Mouse (Mus musculus) forebrain, embryonic 15.5 days (tissue): ENCODE results near the gene Cldnd1. TPM values are rescaled to one million over a fixed set of nuclear protein-coding genes. Genes with fewer than 3 reads are reported as not detected.

Source experiments
- ATAC-seq: fragments of 200-750 bp; cut with Nextera tagmentation; replicated peaks from 2 replicates; pipeline ENCODE4 v1.8.0; 2017; ENCODE audit warnings: mild to moderate bottlenecking, moderate TSS enrichment, moderate library complexity
- H3K27ac ChIP-seq: fragments of 300-500 bp; sonication (generic); replicated peaks from 2 replicates; pipeline ENCODE4 v1.5.1; 2015; ENCODE audit warnings: mild to moderate bottlenecking, inconsistent platforms
- H3K27me3 ChIP-seq: fragments of 300-500 bp; sonication (generic); 2 replicates; pipeline ENCODE4 v1.6.1; 2015; ENCODE audit warnings: inconsistent platforms
- H3K36me3 ChIP-seq: fragments of 300-500 bp; sonication (generic); 2 replicates; pipeline ENCODE4 v1.6.1; 2015; ENCODE audit warnings: mild to moderate bottlenecking, inconsistent platforms
- H3K4me1 ChIP-seq: fragments of 300-500 bp; sonication (generic); 2 replicates; pipeline ENCODE4 v1.6.1; 2015; ENCODE audit warnings: inconsistent platforms
- H3K4me2 ChIP-seq: fragments of 300-500 bp; sonication (generic); replicated peaks from 2 replicates; pipeline ENCODE4 v1.6.1; 2015; ENCODE audit warnings: mild to moderate bottlenecking, inconsistent platforms
- H3K4me3 ChIP-seq: fragments of 300-500 bp; sonication (generic); 2 replicates; pipeline ENCODE4 v1.5.1; 2015; ENCODE audit warnings: mild to moderate bottlenecking, inconsistent platforms
- H3K9ac ChIP-seq: fragments of 300-500 bp; sonication (generic); replicated peaks from 2 replicates; pipeline ENCODE4 v1.6.1; 2015; ENCODE audit warnings: mild to moderate bottlenecking, inconsistent platforms
- H3K9me3 ChIP-seq: fragments of 300-500 bp; sonication (generic); 2 replicates; pipeline ENCODE4 v1.6.1; 2016; ENCODE audit warnings: inconsistent platforms
- WGBS: fragments of 180-500 bp; shearing (Covaris S2); methylation state at CpG from one replicate; pipeline ENCODE4 v1.1.7; 2015; ENCODE audit warnings: mixed read lengths; 5-methylcytosine and 5-hydroxymethylcytosine counted together
- polyA plus RNA-seq: library from polyadenylated mRNA; unstranded; fragments of >200 nt; fragmentation: Nextera tagmentation; extraction: Ambion mirVana; gene quantifications from 2 replicates; pipeline ENCODE4 v1.2.1, GENCODE M21; 2015

The Cldnd1 gene
- polyA plus RNA-seq, 1 experiment from 2014 or later, result 112 TPM

DNA sequence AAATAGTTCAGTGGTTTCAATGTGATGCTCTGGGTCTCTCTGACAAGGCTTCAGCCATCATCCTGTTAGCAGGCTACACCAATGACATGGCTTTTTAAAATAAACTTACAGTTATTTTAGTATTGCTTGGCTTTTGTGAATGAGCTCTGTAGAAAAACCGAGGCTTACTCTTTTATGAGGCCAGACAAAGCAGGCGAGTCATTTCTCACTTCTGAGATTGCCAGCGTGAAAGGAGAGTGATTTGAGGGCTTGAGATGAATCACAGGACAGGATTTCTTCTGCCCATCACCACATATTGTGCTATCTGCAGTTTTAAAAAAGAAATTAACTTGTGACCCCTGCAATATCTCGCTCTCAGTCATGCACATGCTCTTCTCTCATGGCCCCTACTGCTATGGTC, 12.7 kb upstream of the Cldnd1 start:
- Histone ChIP-seq H3K4me3 (no peak overlapping the region), H3K9ac (no peak overlapping the region), H3K4me2 (no peak overlapping the region), H3K9me3 (no peaks in the 10 kb centered on the region), H3K27me3 (no peaks in the 10 kb centered on the region), H3K36me3 (no peaks in the 10 kb centered on the region), H3K27ac (no peak overlapping the region), H3K4me1 (no peaks in the 10 kb centered on the region)
- no peak for ATAC-seq
- WGBS, result 70% methylated on average over 4 of the region's 4 CpGs

DNA sequence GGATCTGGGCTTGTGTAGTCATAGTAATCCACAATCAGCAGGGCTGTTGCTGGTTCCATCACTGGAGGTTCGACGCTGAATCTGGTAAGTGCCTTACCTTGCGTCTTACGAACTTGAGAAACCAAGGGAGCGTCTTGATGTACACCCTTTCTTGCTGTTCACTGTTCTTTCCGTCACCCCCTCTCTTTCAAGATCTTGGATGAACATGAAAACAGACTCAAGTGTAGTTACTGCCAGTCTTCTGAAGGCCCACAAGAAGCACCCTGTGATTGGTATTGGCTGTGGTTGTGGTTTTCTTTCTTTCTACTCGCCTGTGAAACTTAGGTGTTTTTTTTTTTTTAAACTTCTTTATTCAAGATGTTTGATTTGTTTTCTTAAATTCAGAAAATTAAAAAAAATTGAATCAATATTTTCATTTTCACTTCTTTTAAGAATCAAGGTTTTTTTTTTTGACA, 9.0 kb upstream of the Cldnd1 start, which contains the start of gene Gpr15:
Gene Gpr15 (minus strand): TSS at position 405 of the 455 bp plus-strand sequence.
- Histone ChIP-seq H3K27me3 (no peaks in the 10 kb centered on the region), H3K9ac (no peak within 1 kb of the TSS), H3K4me2 (no peak within 1 kb of the TSS), H3K27ac (no peak within 1 kb of the TSS), H3K36me3 (no peaks in the 10 kb centered on the region), H3K9me3 (no peaks in the 10 kb centered on the region), H3K4me3 (no peak within 1 kb of the TSS), H3K4me1 (no peaks in the 10 kb centered on the region)
- no peak for ATAC-seq
- 94% methylated on average over 7 of the region's 7 CpGs for WGBS

DNA sequence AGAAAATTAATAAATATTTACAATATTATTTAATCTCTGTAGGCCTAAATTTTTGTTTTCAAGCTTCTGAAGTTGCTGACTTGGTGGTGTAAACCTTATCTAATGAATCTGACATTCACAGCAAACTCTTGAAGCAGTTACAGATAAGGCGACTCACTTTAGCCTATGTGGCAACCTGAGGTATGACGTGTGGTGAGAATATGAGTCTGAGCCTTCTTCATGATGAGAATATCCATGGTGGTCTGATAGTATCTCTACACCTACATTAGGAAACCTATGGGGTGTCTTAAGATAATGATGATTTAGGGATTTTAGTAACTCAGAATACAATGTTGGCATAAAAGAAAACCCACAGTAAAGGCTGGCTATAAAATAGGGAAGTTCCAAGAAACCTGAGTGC, 5.4 kb upstream of the Cldnd1 start:
- no peak overlapping the region for H3K4me2 ChIP-seq

DNA sequence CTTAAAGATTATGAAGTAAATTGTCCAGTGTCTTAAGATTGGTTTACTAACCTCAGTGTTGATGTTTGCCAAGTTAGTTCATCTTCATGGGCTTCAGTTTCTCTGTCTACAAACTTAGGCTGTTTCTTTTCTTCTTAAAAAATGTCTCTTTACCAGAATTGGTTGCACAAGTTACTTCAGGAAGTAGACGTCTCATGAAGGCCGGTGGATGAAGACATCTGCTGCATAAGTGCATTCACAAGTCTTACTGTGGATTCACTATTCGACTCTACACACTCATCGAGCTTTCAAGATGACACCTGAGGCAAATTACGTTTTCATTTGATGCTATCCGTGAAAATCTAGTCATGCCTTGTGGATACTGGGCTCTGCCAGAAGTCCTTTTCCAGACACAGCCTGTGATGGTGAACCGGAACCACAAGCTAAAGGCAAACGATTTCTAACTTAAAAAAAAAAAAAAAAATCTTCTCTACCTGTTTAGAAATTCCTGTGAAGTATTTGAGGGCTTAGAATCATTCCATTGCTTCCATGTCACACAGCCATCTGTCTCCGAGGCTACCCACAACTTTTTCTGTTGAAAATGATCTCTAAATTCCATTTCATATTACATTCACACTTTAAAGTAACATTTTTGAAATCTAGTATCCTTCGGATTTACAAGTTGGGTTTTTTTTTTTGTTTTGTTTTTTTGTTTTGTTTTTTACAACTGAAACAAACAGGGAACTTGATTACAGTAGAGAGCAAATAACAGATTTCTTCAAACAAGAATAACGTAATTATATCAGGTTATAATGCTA, 832 bp upstream of the Cldnd1 start:
- Histone ChIP-seq H3K4me2 (peak overlapping the region; percentile 44), H3K36me3 (peaks cover 13% of the 10 kb centered on the region), H3K4me3 (peak overlapping the region; percentile 79; the same call in 1 of the 2 replicates), H3K27me3 (no peaks in the 10 kb centered on the region), H3K9ac (no peak overlapping the region), H3K27ac (no peak overlapping the region), H3K9me3 (no peaks in the 10 kb centered on the region), H3K4me1 (peaks cover 12% of the 10 kb centered on the region)
- ATAC-seq, result no peak
- WGBS, result 79% methylated on average over 11 of the region's 11 CpGs

More for the DNA sequence above, 5.4 kb upstream of the Cldnd1 start:
- ATAC-seq, result no peak
- Histone ChIP-seq H3K9me3 (no peaks in the 10 kb centered on the region), H3K9ac (no peak overlapping the region), H3K4me1 (no peaks in the 10 kb centered on the region), H3K27ac (no peak overlapping the region), H3K27me3 (no peaks in the 10 kb centered on the region), H3K36me3 (no peaks in the 10 kb centered on the region), H3K4me3 (no peak overlapping the region)
- 87% methylated on average over 2 of the region's 2 CpGs for WGBS

DNA sequence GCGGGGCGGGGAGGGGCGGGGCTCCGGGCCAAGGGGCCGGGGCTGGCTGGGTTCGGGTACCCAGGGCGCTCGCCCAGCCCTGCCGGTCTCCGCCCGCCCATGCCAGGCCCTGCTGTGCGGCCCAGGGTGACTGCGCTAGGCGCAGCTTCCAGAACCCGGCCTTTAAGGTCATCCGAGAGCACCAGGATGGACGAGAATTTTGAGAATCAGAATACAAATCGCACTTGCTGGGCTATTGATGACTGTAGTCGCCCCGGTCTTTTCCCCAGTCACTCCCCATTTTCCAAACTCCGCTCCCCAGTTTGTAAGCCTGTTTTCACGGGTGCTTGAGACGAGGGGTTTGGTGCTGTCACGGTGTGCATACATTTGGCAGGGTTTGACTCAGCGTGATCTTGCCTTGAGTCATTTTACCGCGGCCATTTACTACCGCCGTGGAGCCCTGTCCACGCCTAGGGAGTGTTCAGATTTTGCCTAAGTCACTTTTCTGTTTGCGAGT, 514 bp downstream of the Cldnd1 start:
- Histone ChIP-seq H3K27ac (peak overlapping the region; percentile 82), H3K9ac (peak overlapping the region; percentile 84), H3K27me3 (no peaks in the 10 kb centered on the region), H3K4me3 (peak overlapping the region; percentile 79), H3K4me2 (peak overlapping the region; percentile 58), H3K4me1 (peaks cover 12% of the 10 kb centered on the region), H3K9me3 (no peaks in the 10 kb centered on the region), H3K36me3 (peaks cover 25% of the 10 kb centered on the region)
- under 1% methylated on average over 27 of the region's 31 CpGs for WGBS
- ATAC-seq, result peak; percentile 92

DNA sequence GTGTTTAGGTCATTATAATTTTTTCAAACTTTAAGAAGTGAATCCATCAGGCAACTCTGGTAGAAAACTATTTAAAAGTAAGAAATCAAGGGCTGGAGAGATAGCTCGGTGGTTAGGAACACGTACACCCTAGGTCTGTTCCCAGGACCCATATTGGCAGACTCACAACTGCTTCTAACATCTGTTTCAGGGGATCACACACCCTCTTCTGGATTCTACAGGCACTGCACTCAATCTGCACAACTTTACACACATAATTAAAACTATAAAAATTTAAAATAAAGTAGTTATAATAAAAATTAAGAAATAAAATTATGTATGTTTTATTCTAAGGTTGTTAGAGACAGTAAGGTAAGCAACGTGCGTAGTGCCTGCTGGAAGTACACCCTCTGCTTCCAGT, 10.5 kb downstream of the Cldnd1 start:
- H3K4me2 ChIP-seq, result no peak overlapping the region
- WGBS, result 85% methylated on average over 4 of the region's 4 CpGs
- ATAC-seq, result no peak
- no peaks in the 10 kb centered on the region for H3K9me3 ChIP-seq
- H3K27ac ChIP-seq, result no peak overlapping the region
- H3K27me3 ChIP-seq, result no peaks in the 10 kb centered on the region
- H3K4me3 ChIP-seq, result no peak overlapping the region
- H3K36me3 ChIP-seq, result peaks cover 16% of the 10 kb centered on the region
- no peaks in the 10 kb centered on the region; the same call in 1 of the 2 replicates for H3K4me1 ChIP-seq
- H3K9ac ChIP-seq, result no peak overlapping the region

DNA sequence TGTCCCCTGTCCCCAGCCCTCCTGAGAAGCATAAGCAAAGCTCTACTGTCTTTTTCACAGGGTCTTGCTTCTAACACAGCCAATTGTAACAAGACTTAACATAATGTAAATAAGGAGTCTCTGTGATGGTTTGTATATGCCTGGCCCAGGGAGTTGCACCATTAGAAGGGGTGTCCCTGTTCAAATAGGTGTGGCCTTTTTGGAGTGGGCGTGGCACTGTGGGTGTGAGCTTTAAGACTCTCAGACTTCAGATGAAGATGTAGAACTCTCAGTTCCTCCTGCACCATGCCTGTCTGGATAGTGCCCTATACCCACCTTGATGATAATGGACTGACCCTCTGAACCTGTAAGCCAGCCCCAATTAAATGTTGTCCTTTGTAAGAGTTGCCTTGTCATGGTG, 11.1 kb downstream of the Cldnd1 start:
- no peaks in the 10 kb centered on the region; the same call in 1 of the 2 replicates for H3K4me1 ChIP-seq
- H3K9me3 ChIP-seq, result no peaks in the 10 kb centered on the region
- no peaks in the 10 kb centered on the region for H3K27me3 ChIP-seq
- H3K4me3 ChIP-seq, result no peak overlapping the region
- H3K9ac ChIP-seq, result no peak overlapping the region
- 100% methylated on average over 1 of the region's 1 CpGs for WGBS
- H3K4me2 ChIP-seq, result no peak overlapping the region
- no peak overlapping the region for H3K27ac ChIP-seq
- H3K36me3 ChIP-seq, result peaks cover 11% of the 10 kb centered on the region
- no peak for ATAC-seq

DNA sequence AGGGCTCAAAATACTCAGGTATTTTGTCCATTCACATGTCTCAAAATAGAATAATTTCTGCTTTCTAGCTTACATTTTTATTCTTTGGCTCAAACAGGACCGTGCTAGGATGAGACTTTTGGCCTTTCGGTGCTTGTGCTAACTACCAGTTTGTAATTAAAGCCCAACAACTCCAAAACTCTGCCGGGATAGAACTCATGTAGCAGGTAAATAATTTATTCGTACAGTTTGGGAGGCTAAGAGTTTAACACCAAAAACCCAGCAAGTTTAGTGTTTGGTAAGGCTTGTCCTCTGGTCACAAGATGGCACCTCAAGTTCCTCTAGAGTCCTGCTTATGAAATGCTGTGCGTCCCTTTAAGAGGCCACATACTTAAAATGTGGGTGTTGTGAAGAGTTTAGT, 13.0 kb downstream of the Cldnd1 start:
- Histone ChIP-seq H3K4me1 (no peaks in the 10 kb centered on the region; the same call in 1 of the 2 replicates), H3K4me2 (no peak overlapping the region), H3K4me3 (no peak overlapping the region), H3K9ac (no peak overlapping the region), H3K9me3 (no peaks in the 10 kb centered on the region), H3K36me3 (no peaks in the 10 kb centered on the region), H3K27me3 (no peaks in the 10 kb centered on the region), H3K27ac (no peak overlapping the region)
- ATAC-seq, result no peak
- WGBS, result 95% methylated on average over 5 of the region's 5 CpGs

DNA sequence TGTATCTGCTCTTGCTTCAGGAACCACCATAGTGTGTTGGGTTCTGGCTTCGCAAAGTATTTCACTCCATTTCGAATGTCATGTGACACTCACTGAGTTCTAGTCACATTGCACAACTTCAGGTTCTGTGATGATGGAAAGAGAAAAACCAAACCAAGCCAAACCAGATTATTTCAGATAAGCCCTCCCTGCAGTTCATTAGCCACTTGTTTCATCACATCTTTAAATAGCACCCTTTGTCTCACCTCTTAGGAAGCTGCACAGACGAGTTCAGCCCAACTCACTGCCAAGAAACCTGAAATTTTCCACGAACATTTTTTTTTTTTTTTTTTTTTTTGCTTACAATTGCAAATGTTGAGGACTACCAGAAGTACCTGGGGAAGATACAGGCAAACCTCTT, 19.0 kb downstream of the Cldnd1 start:
- 70% methylated on average over 4 of the region's 4 CpGs for whole genome bisulfite sequencing
- Histone ChIP-seq H3K27ac (no peak overlapping the region), H3K9ac (no peak overlapping the region), H3K4me2 (no peak overlapping the region), H3K27me3 (no peaks in the 10 kb centered on the region), H3K9me3 (no peaks in the 10 kb centered on the region), H3K36me3 (no peaks in the 10 kb centered on the region), H3K4me3 (no peak overlapping the region), H3K4me1 (no peaks in the 10 kb centered on the region)
- no peak for ATAC-seq

DNA sequence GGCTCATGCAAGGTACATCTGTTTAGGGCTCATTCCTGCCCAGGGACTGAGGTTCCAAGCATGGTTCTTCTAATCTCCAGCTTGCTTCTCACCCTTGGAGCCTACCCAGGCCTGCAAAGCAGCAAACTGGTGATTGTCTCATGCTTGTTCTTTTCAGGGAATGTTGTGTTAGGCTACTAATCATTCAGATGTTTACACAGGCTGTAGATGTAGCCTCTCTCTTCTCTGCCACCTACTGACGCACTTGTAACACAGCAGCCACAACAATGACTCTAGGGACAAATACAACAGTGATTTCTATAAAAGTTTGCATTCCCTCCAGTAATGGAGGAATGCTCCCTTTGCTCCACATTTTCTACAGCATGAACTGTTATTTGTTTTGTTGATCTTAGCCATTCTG, 23.6 kb downstream of the Cldnd1 start:
- Histone ChIP-seq H3K9ac (no peak overlapping the region), H3K9me3 (no peaks in the 10 kb centered on the region), H3K4me3 (no peak overlapping the region), H3K36me3 (no peaks in the 10 kb centered on the region), H3K4me1 (no peaks in the 10 kb centered on the region), H3K27ac (no peak overlapping the region), H3K4me2 (no peak overlapping the region), H3K27me3 (no peaks in the 10 kb centered on the region)
- 18% methylated on average over 1 of the region's 1 CpGs for WGBS
- 0 out of 2 replicates have a peak, but pooled peaks have one; percentile 48 for ATAC-seq

DNA sequence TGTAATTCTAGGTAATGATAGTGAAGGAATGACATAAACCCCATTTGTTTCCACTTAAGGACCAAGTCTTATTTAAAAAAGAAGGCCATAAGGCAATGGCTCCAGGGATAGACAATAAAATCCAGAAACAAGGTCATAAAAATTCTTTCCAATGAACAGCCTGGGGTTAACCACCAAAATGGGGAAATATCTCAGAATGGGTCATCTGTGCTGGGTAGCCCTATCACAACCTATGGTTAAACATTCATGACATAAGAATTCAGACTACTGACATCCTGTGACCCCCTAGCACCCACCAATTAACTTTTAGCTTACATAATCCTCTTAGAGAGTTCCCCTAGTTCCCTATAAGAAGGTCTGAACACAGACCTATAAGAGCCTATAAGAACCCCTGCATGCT, 28.5 kb downstream of the Cldnd1 start:
- H3K27ac ChIP-seq, result no peak overlapping the region
- no peak overlapping the region for H3K4me3 ChIP-seq
- no peaks in the 10 kb centered on the region for H3K9me3 ChIP-seq
- ATAC-seq, result no peak
- no peak overlapping the region for H3K9ac ChIP-seq
- H3K4me1 ChIP-seq, result no peaks in the 10 kb centered on the region
- no peaks in the 10 kb centered on the region for H3K27me3 ChIP-seq
- H3K36me3 ChIP-seq, result no peaks in the 10 kb centered on the region
- no peak overlapping the region for H3K4me2 ChIP-seq

DNA sequence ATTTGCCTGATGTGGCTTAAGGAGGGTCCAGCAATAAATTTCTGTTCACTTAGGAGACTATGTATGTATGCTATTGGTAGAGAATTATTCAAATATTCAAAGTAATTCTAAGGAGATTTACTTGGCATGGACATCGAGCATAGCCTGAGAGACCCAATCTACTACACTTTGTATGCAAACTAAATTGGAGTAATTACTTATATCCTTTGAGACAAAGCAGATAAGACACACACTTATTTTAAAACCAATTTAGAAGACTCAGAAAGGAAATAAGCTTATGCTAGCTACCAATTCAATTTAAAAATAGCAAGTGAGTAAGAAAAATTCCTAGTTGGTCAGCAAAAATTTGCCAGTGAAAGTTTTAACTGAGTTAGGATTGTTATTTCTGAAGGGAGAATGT, 35.4 kb downstream of the Cldnd1 start, which contains the start of gene Olfr172:
Gene Olfr172 (minus strand): TSS at position 101 of the 400 bp plus-strand sequence.
- H3K27me3 ChIP-seq, result no peaks in the 10 kb centered on the region
- H3K9ac ChIP-seq, result no peak within 1 kb of the TSS
- no peak within 1 kb of the TSS for H3K4me2 ChIP-seq
- no peaks in the 10 kb centered on the region for H3K4me1 ChIP-seq
- H3K27ac ChIP-seq, result no peak within 1 kb of the TSS
- no peak within 1 kb of the TSS for H3K4me3 ChIP-seq
- no peaks in the 10 kb centered on the region for H3K9me3 ChIP-seq
- no peak for ATAC-seq
- WGBS, result 81% methylated on average over 1 of the region's 1 CpGs
- H3K36me3 ChIP-seq, result no peaks in the 10 kb centered on the region
